In the genomic region with DNA sequence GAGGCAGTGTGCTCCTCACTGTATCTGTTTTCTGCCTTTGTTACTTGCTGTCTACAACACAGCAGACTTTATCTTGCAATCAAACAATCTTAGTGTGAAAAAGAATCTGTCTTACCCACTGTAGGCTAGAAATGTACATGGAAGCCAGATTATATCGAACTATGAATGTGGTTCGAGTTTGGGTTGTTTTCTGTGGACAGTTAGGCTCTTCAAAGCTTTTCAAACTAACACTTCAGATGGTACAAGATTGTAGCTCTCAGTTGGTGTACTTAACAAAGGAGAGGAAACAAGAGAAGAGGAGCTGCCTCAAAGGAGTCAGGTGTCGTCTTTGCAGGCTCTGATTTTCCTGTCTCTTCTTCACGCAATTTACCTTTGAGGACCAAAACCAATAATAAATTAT, we compare ENCODE assay signal across 37 mouse cellular contexts. TPM values are rescaled to one million over a fixed set of nuclear protein-coding genes. Genes with fewer than 3 reads are reported as not detected.
DNase-seq lines count a peak whose midpoint lies in the region; ATAC-seq and TF ChIP-seq lines count a peak whose summit lies in the region.
"Had no signal": no experiment of that assay in that cellular context is flagged by ENCODE, and none has a peak within 500 bp of the region (broad histone marks: within the 10 kb centered on the region; RNA-seq: fewer than 3 reads in every experiment).

No protein-coding gene starts in this region.

- no peak for TF ChIP-seq CTCF in bone marrow macrophage, adult 2 months (IDR thresholded peaks at IDR 0.05; ENCODE audit: low read depth, low read length)

- intact Hi-C loops in heart, postnatal 25 days (cut with DNase I): loop anchor here (5.0 kb wide), 1 partner anchor 55 kb away; no protein-coding TSS in a partner anchor

- no peak overlapping the region for H3K4me3 ChIP-seq in heart, embryonic 16.5 days (ENCODE audit: low read length)
- no peak overlapping the region for H3K4me3 ChIP-seq in bone marrow macrophage, adult 2 months (ENCODE audit: insufficient read depth, low read length)
- H3K4me3 ChIP-seq in midbrain, embryonic 13.5 days (replicated peaks): no peak overlapping the region
- H3K4me3 ChIP-seq: forebrain, embryonic 12.5 days; heart, embryonic 12.5 days; hindbrain, embryonic 10.5 days; hindbrain, embryonic 15.5 days; limb, embryonic 10.5 days; limb, embryonic 15.5 days; midbrain, embryonic 10.5 days had no signal

- DNase-seq in heart, postnatal 25 days (ENCODE audit: low spot score): no peak
- DNase-seq in CD4-positive helper T cell, adult 2 months (ENCODE audit: low read depth, low spot score): peak; percentile 83
- DNase-seq in kidney, postnatal 36 days: no peak
- DNase-seq: adrenal gland, postnatal 14 days; cerebellum, adult 18-20 months; cerebellum, postnatal 10 days; forebrain, postnatal 0 days; gastrocnemius, postnatal 14 days; heart, adult 18-20 months; heart, postnatal 10 days; kidney, adult 18-20 months; layer of hippocampus, postnatal 36 days; lung, postnatal 4 days; spleen, adult 18-20 months; thymus, adult 2 months; thymus, postnatal 36 days had no signal

- ATAC-seq in heart, embryonic 16.5 days (replicated peaks; ENCODE audit: extremely low read depth, insufficient read depth, low FRiP score): no peak
- ATAC-seq in megakaryocyte, adult 5-6 weeks (ENCODE audit: poor library complexity, severe bottlenecking): peak; percentile 8; the same call in 1 of the 2 replicates
- ATAC-seq in midbrain, embryonic 13.5 days: no peak
- ATAC-seq: forebrain, postnatal 0 days had no signal

- H3K36me3 ChIP-seq in heart, embryonic 16.5 days (ENCODE audit: control insufficient read depth, insufficient read depth): no peaks in the 10 kb centered on the region
- no peaks in the 10 kb centered on the region for H3K36me3 ChIP-seq in midbrain, embryonic 13.5 days
- H3K36me3 ChIP-seq: forebrain, embryonic 12.5 days; heart, embryonic 12.5 days; hindbrain, embryonic 15.5 days; limb, embryonic 15.5 days; midbrain, embryonic 10.5 days had no signal

- peak overlapping the region; percentile 12; the same call in 1 of the 2 replicates for H3K27ac ChIP-seq in heart, embryonic 16.5 days (ENCODE audit: low read length)
- peak overlapping the region; percentile 94 for H3K27ac ChIP-seq in bone marrow macrophage, adult 2 months (ENCODE audit: insufficient read depth, low read depth, low read length)
- no peak overlapping the region for H3K27ac ChIP-seq in midbrain, embryonic 13.5 days
- H3K27ac ChIP-seq: forebrain, embryonic 12.5 days; hindbrain, embryonic 10.5 days; hindbrain, embryonic 15.5 days; limb, embryonic 10.5 days; limb, embryonic 15.5 days; midbrain, embryonic 10.5 days had no signal

- H3K27me3 ChIP-seq in heart, embryonic 16.5 days (ENCODE audit: control insufficient read depth, insufficient read depth, low read length): no peaks in the 10 kb centered on the region
- no peaks in the 10 kb centered on the region for H3K27me3 ChIP-seq in midbrain, embryonic 13.5 days
- H3K27me3 ChIP-seq: forebrain, embryonic 12.5 days; heart, embryonic 12.5 days; hindbrain, embryonic 15.5 days; limb, embryonic 15.5 days had no signal

- TF ChIP-seq POLR2A in bone marrow macrophage, adult 2 months (IDR thresholded peaks at IDR 0.05; ENCODE audit: borderline replicate concordance, low read depth, low read length): no peak

- peaks cover 5% of the 10 kb centered on the region for H3K4me1 ChIP-seq in heart, embryonic 16.5 days (ENCODE audit: control insufficient read depth, insufficient read depth, low read length)
- peaks cover 84% of the 10 kb centered on the region for H3K4me1 ChIP-seq in bone marrow macrophage, adult 2 months (ENCODE audit: control insufficient read depth, insufficient read depth, low read length)
- 0 out of 2 replicates have a peak, but pooled peaks cover 3% of the 10 kb centered on the region for H3K4me1 ChIP-seq in midbrain, embryonic 13.5 days (replicated peaks)
- H3K4me1 ChIP-seq: forebrain, embryonic 12.5 days; hindbrain, embryonic 15.5 days; limb, embryonic 10.5 days had no signal

- 79% methylated on average over 4 of the region's 4 CpGs for WGBS in heart, embryonic 16.5 days
- WGBS in midbrain, embryonic 13.5 days: 83% methylated on average over 4 of the region's 4 CpGs

- no peak overlapping the region for H3K4me2 ChIP-seq in heart, embryonic 16.5 days (ENCODE audit: low read depth, low read length)
- no peak overlapping the region for H3K4me2 ChIP-seq in midbrain, embryonic 13.5 days (replicated peaks)
- H3K4me2 ChIP-seq: forebrain, embryonic 12.5 days; heart, embryonic 12.5 days; hindbrain, embryonic 15.5 days; limb, embryonic 15.5 days had no signal

- H3K9me3 ChIP-seq in heart, embryonic 16.5 days (replicated peaks; ENCODE audit: control insufficient read depth, low read length): no peaks in the 10 kb centered on the region
- no peaks in the 10 kb centered on the region for H3K9me3 ChIP-seq in midbrain, embryonic 13.5 days
- H3K9me3 ChIP-seq: forebrain, embryonic 12.5 days; G1E; heart, embryonic 12.5 days; hindbrain, embryonic 10.5 days; hindbrain, embryonic 15.5 days; limb, embryonic 10.5 days; limb, embryonic 15.5 days; midbrain, embryonic 10.5 days had no signal

- no peak overlapping the region for H3K9ac ChIP-seq in heart, embryonic 16.5 days (ENCODE audit: low read length)
- no peak overlapping the region for H3K9ac ChIP-seq in midbrain, embryonic 13.5 days (replicated peaks)
- H3K9ac ChIP-seq: forebrain, embryonic 12.5 days; forebrain, postnatal 0 days; heart, embryonic 12.5 days; hindbrain, embryonic 15.5 days; limb, embryonic 15.5 days had no signal

RNA-seq across cellular contexts. Expression of a gene that starts 22.7 kb away (rescaled TPM):
- 2.4 and 3.6 TPM in 2 replicates for polyA plus RNA-seq in heart, embryonic 16.5 days (2015; fragmentation: Nextera tagmentation; extraction: Ambion mirVana)
- total RNA-seq in heart, postnatal 25 days (2021): 1 to 10 TPM; 1.4 to 1.6 TPM
- polyA plus RNA-seq in bone marrow macrophage, adult 2 months (2012; ENCODE audit: insufficient read depth, insufficient read length, missing spikeins): 33.0 and 34.1 TPM in 2 replicates
- 39.0 and 39.1 TPM in 2 replicates for total RNA-seq in megakaryocyte, adult 5-6 weeks (2015)
- total RNA-seq in megakaryocyte, adult 5-6 weeks (2017): 33.8 and 36.4 TPM in 2 replicates
- polyA plus RNA-seq in midbrain, embryonic 13.5 days (2015; fragmentation: Nextera tagmentation; extraction: Ambion mirVana): 0.72 and 1.2 TPM in 2 replicates

RNA-seq across cellular contexts. Expression of a gene that starts 46.8 kb away (rescaled TPM):
- polyA plus RNA-seq in heart, embryonic 16.5 days (2015; fragmentation: Nextera tagmentation; extraction: Ambion mirVana): not detected in 2 replicates
- total RNA-seq in heart, postnatal 25 days (2021): not detected
- not detected in 2 replicates for polyA plus RNA-seq in bone marrow macrophage, adult 2 months (2012; ENCODE audit: insufficient read depth, insufficient read length, missing spikeins)
- not detected in 2 replicates for total RNA-seq in megakaryocyte, adult 5-6 weeks (2015)
- 0.18 TPM in 1 of 2 replicates, not detected in the other for total RNA-seq in megakaryocyte, adult 5-6 weeks (2017)
- not detected in 2 replicates for polyA plus RNA-seq in midbrain, embryonic 13.5 days (2015; fragmentation: Nextera tagmentation; extraction: Ambion mirVana)
- total RNA-seq: adrenal gland, postnatal 14 days; common myeloid progenitor, adult 5-6 weeks; forebrain, postnatal 0 days; G1E; gastrocnemius, postnatal 14 days; heart, adult 18-20 months; heart, postnatal 10 days had no signal
- polyA plus RNA-seq: embryonic facial prominence, embryonic 14.5 days; forebrain, embryonic 12.5 days; forebrain, postnatal 0 days; heart, embryonic 12.5 days; hindbrain, embryonic 10.5 days; hindbrain, embryonic 15.5 days; intestine, embryonic 14.5 days; kidney, embryonic 16.5 days; large intestine, adult 2 months; limb, embryonic 10.5 days; limb, embryonic 15.5 days; liver, embryonic 16.5 days; lung, embryonic 16.5 days; midbrain, embryonic 10.5 days; midbrain, postnatal 0 days; neural tube, embryonic 14.5 days had no signal
